Mouse (Mus musculus): ENCODE measurements around the gene Dbnl. TPM values are rescaled to one million over a fixed set of nuclear protein-coding genes. Genes with fewer than 3 reads are reported as not detected.

Dbnl gene
- polyA plus RNA-seq, 1 experiment, result 71.0 TPM

DNA sequence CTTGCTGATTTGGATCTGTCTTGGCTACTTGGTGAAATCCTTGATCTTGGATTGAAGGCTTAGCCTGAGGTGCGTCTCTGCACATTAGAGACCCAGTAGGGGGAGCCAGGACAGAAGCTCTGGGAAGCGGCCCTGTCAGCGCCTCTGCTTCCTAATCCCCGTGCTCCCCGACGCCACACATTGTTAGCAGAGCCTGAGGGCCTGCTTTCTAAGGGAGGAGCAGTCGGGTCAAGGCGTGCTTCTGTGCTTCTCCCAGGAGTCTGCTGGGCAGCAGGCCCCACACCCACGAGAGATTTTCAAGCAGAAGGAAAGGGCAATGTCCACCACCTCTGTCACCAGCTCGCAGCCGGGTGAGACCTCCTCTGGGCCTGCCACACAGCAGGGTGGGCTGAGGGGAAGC is 9.1 kb downstream of the Dbnl start:
- H3K4me3 ChIP-seq, result no peak overlapping the region
- no peak for TF ChIP-seq MYOD1 (IDR thresholded peaks at IDR 0.05; ENCODE audit: control insufficient read depth in 1 of 3, insufficient read length in 2 of 3, low read depth in 2 of 3)
- no peak for TF ChIP-seq CEBPB (IDR thresholded peaks at IDR 0.05; ENCODE audit: insufficient read depth, poor library complexity, severe bottlenecking)
- TF ChIP-seq MAX (IDR thresholded peaks at IDR 0.05; ENCODE audit: low read depth), result no peak
- TF ChIP-seq TCF12 (IDR thresholded peaks at IDR 0.05; ENCODE audit: insufficient read depth, poor library complexity, severe bottlenecking), result no peak
- TF ChIP-seq TCF3 (IDR thresholded peaks at IDR 0.05; ENCODE audit: insufficient read length, low read depth), result no peak
- TF ChIP-seq SRF (IDR thresholded peaks at IDR 0.05; ENCODE audit: control insufficient read depth, insufficient read length, low read depth), result no peak
- no peak for TF ChIP-seq E2F4 (IDR thresholded peaks at IDR 0.05; ENCODE audit: insufficient read depth)
- TF ChIP-seq REST (IDR thresholded peaks at IDR 0.05; ENCODE audit: insufficient read depth, insufficient read length), result no peak
- H3K36me3 ChIP-seq (ENCODE audit: control insufficient read depth, insufficient read depth), result peaks cover 20% of the 10 kb centered on the region
- H3ac ChIP-seq (ENCODE audit: control insufficient read depth, insufficient read length), result no peak overlapping the region
- no peaks in the 10 kb centered on the region for H3K27me3 ChIP-seq (ENCODE audit: control insufficient read depth, insufficient read depth, insufficient read length)
- H3K4me2 ChIP-seq (ENCODE audit: low read depth), result no peak overlapping the region
- no peaks in the 10 kb centered on the region for H3K79me2 ChIP-seq (ENCODE audit: control insufficient read depth, insufficient read depth)

DNA sequence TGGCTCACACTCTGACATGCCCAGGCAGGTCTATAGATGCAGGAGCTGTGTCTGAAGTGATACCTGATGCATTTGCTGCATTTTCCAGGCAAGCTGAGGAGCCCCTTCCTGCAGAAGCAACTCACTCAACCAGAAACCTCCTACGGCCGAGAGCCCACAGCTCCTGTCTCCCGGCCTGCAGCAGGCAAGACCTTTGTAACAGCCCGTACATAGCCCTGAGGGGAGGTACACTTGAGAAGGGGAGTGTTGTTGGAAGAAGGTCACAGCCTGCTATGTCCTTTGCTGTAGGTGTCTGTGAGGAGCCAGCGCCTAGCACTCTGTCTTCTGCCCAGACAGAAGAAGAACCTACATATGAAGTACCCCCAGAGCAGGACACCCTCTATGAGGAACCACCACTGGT is 9.6 kb downstream of the Dbnl start:
- Histone ChIP-seq H3ac (ENCODE audit: control insufficient read depth, insufficient read length) (no peak overlapping the region), H3K36me3 (ENCODE audit: control insufficient read depth, insufficient read depth) (peaks cover 20% of the 10 kb centered on the region), H3K27me3 (ENCODE audit: control insufficient read depth, insufficient read depth, insufficient read length) (no peaks in the 10 kb centered on the region), H3K79me2 (ENCODE audit: control insufficient read depth, insufficient read depth) (no peaks in the 10 kb centered on the region), H3K4me3 (no peak overlapping the region), H3K4me2 (ENCODE audit: low read depth) (no peak overlapping the region)
- TF ChIP-seq REST (IDR thresholded peaks at IDR 0.05; ENCODE audit: insufficient read depth, insufficient read length), result no peak
- no peak for TF ChIP-seq E2F4 (IDR thresholded peaks at IDR 0.05; ENCODE audit: insufficient read depth)
- no peak for TF ChIP-seq MAX (IDR thresholded peaks at IDR 0.05; ENCODE audit: low read depth)
- no peak for TF ChIP-seq TCF12 (IDR thresholded peaks at IDR 0.05; ENCODE audit: insufficient read depth, poor library complexity, severe bottlenecking)
- TF ChIP-seq CEBPB (IDR thresholded peaks at IDR 0.05; ENCODE audit: insufficient read depth, poor library complexity, severe bottlenecking), result no peak
- no peak for TF ChIP-seq MYOD1 (IDR thresholded peaks at IDR 0.05; ENCODE audit: control insufficient read depth in 1 of 3, insufficient read length in 2 of 3, low read depth in 2 of 3)
- TF ChIP-seq POLR2A (IDR thresholded peaks at IDR 0.05; ENCODE audit: insufficient read length, low read depth), result no peak
- no peak for TF ChIP-seq MYOG (IDR thresholded peaks at IDR 0.05; ENCODE audit: control insufficient read depth in 1 of 3, insufficient read depth in 1 of 3, insufficient read length in 2 of 3, low read depth in 2 of 3)
- no peak for TF ChIP-seq USF1 (IDR thresholded peaks at IDR 0.05; ENCODE audit: low read depth)
- TF ChIP-seq POLR2AphosphoS2 (IDR thresholded peaks at IDR 0.05; ENCODE audit: insufficient read length, low read depth), result no peak
- no peak for TF ChIP-seq SRF (IDR thresholded peaks at IDR 0.05; ENCODE audit: control insufficient read depth, insufficient read length, low read depth)
- no peak for TF ChIP-seq TCF3 (IDR thresholded peaks at IDR 0.05; ENCODE audit: insufficient read length, low read depth)

DNA sequence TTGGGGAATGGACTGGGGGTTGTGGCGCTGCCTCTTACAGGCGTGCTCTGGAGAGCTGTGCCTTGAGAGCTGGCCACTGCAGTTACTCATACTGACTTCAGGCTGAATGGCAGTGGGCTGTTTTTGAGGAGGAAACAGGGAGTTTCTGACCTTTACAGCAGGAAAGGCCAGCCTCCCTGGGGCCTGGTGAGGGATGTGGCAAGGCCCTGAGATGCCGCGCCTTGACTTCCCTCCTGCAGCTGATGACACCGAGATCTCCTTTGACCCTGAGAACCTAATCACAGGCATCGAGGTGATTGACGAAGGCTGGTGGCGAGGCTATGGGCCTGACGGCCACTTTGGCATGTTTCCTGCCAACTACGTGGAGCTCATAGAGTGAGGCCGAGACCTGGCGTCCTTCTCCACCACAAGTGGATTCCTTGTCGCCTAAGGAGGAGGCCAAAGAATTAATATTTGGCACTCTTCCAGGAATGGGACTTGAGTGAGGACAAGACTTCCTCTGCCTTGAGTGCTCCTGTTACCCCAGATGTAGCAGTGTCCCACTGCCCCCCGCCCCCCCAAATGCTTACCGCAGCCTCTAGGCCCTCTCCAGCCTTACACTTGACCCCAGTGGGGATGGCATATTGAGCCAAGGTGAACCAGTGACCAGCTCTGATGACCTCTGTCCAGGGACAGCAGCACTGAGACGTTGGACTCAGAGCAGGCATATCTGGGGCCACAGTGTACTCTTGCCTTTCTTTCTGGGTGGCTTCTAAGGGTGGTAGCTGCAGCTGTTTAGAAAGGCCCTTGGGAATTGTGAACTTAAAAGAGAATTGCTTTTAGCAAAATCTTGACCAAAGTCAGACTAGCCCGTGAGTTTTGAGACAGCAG is 11.6 kb downstream of the Dbnl start:
- Histone ChIP-seq H3K4me3 (no peak overlapping the region), H3ac (ENCODE audit: control insufficient read depth, insufficient read length) (no peak overlapping the region), H3K27me3 (ENCODE audit: control insufficient read depth, insufficient read depth, insufficient read length) (no peaks in the 10 kb centered on the region), H3K36me3 (ENCODE audit: control insufficient read depth, insufficient read depth) (peaks cover 17% of the 10 kb centered on the region), H3K4me2 (ENCODE audit: low read depth) (no peak overlapping the region), H3K79me2 (ENCODE audit: control insufficient read depth, insufficient read depth) (no peaks in the 10 kb centered on the region)
- TF ChIP-seq POLR2AphosphoS2 (IDR thresholded peaks at IDR 0.05; ENCODE audit: insufficient read length, low read depth) (peak; percentile 7), POLR2A (IDR thresholded peaks at IDR 0.05; ENCODE audit: insufficient read length, low read depth) (peak; percentile 9), USF1 (IDR thresholded peaks at IDR 0.05; ENCODE audit: low read depth) (no peak)

DNA sequence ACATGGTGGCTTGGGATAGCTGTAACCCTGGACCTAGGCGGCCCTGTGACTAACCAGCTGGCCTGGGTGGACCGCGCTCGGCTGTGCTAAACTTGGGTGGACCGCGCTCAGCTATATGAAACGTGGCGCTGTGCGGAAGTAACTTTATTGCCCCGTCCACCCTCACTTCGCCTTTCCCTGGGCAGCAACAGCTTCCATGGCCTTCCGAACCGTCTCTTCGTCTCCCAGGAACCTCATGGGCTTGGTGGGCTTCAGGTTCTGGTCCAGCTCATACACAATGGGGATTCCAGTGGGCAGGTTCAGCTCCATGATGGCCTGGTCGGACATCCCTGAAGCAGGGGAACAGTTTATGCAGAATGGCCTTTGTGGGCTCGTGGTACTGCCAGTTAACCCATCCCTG is 13.2 kb downstream of the Dbnl start:
- no peaks in the 10 kb centered on the region for H3K27me3 ChIP-seq (ENCODE audit: control insufficient read depth, insufficient read depth, insufficient read length)
- peak overlapping the region; percentile 29 for H3K4me3 ChIP-seq
- H3K36me3 ChIP-seq (ENCODE audit: control insufficient read depth, insufficient read depth), result peaks cover 15% of the 10 kb centered on the region
- H3K4me2 ChIP-seq (ENCODE audit: low read depth), result peak overlapping the region; percentile 60
- no peak overlapping the region for H3ac ChIP-seq (ENCODE audit: control insufficient read depth, insufficient read length)
- no peak for TF ChIP-seq MAX (IDR thresholded peaks at IDR 0.05; ENCODE audit: low read depth)
- peak; percentile 19 for TF ChIP-seq POLR2A (IDR thresholded peaks at IDR 0.05; ENCODE audit: insufficient read length, low read depth)
- no peak for TF ChIP-seq TCF3 (IDR thresholded peaks at IDR 0.05; ENCODE audit: insufficient read length, low read depth)
- no peak for TF ChIP-seq MYOG (IDR thresholded peaks at IDR 0.05; ENCODE audit: control insufficient read depth in 1 of 3, insufficient read depth in 1 of 3, insufficient read length in 2 of 3, low read depth in 2 of 3)
- TF ChIP-seq POLR2AphosphoS2 (IDR thresholded peaks at IDR 0.05; ENCODE audit: insufficient read length, low read depth), result no peak
- TF ChIP-seq CEBPB (IDR thresholded peaks at IDR 0.05; ENCODE audit: insufficient read depth, poor library complexity, severe bottlenecking), result no peak
- no peaks in the 10 kb centered on the region for H3K79me2 ChIP-seq (ENCODE audit: control insufficient read depth, insufficient read depth)

DNA sequence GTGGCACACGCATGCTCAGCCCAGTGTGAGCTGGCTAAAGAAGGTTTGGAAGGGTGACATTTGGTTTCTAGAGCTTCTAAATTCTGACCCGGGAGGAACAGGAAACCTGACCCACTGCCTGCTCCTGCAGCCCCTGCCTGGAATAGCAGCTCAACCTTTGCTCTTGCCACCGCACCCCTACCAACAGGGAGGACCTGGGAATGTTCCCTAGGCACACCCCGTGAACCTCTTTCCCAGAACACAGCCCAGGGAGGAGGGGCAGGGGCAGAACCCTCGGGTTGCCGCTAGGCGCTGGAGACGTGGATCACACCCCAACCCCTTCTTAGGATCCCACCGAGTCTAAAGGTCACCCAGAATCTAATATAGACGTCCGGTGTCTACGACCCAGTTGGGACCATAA is 13.7 kb downstream of the Dbnl start:
- Histone ChIP-seq H3K36me3 (ENCODE audit: control insufficient read depth, insufficient read depth) (peaks cover 10% of the 10 kb centered on the region), H3K4me2 (ENCODE audit: low read depth) (peak overlapping the region; percentile 60), H3ac (ENCODE audit: control insufficient read depth, insufficient read length) (no peak overlapping the region), H3K27me3 (ENCODE audit: control insufficient read depth, insufficient read depth, insufficient read length) (no peaks in the 10 kb centered on the region), H3K4me3 (peak overlapping the region; percentile 29), H3K79me2 (ENCODE audit: control insufficient read depth, insufficient read depth) (no peaks in the 10 kb centered on the region)
- TF ChIP-seq SRF (IDR thresholded peaks at IDR 0.05; ENCODE audit: control insufficient read depth, insufficient read length, low read depth) (no peak), POLR2AphosphoS2 (IDR thresholded peaks at IDR 0.05; ENCODE audit: insufficient read length, low read depth) (peak; percentile 60)

Measured in myocyte (in vitro differentiated cells).